Mouse (Mus musculus): Measurements from ENCODE around the gene Srrm2. TPM values are rescaled to one million over a fixed set of nuclear protein-coding genes. Genes with fewer than 3 reads are reported as not detected.
A peak's percentile ranks its signal among the peaks of the same experiment; 100 is the strongest.

The Srrm2 gene
- total RNA-seq, 1 experiment, result 192 TPM

GRCm38 (mm10) chr17:23828271-23829001, 38.1 kb downstream of the Srrm2 start:
- no peak for DNase-seq (ENCODE audit: low read depth, low spot score)
- Histone ChIP-seq H3K9me3 (ENCODE audit: control insufficient read depth, insufficient read depth, low read depth, low read length) (no peaks in the 10 kb centered on the region), H3K9ac (ENCODE audit: insufficient read depth, low read depth, low read length, poor library complexity, severe bottlenecking) (peak overlapping the region; percentile 84), H3K27ac (ENCODE audit: insufficient read depth, low read depth, low read length, poor library complexity, severe bottlenecking) (peak overlapping the region; percentile 78), H3K36me3 (ENCODE audit: control insufficient read depth, insufficient read depth, low read length, poor library complexity, severe bottlenecking) (peaks cover 26% of the 10 kb centered on the region), H3K4me1 (ENCODE audit: control insufficient read depth in 2 of 2, insufficient read depth in 2 of 2, low read length in 2 of 2, poor library complexity in 1 of 2) (peaks cover 0 to 7% of the 10 kb centered on the region in 2 experiments; a peak in 2 of 4 replicates), H3K4me3 (ENCODE audit: insufficient read depth in 1 of 2, low read depth in 1 of 2, low read length in 2 of 2, poor library complexity in 1 of 2, severe bottlenecking in 1 of 2) (peak overlapping the region; percentile 87 to 94)
- TF ChIP-seq MAFK (IDR thresholded peaks at IDR 0.05; ENCODE audit: insufficient read depth, low read depth, low read length) (no peak), HCFC1 (IDR thresholded peaks at IDR 0.05; ENCODE audit: borderline replicate concordance, insufficient read depth, low read length) (0 out of 2 replicates have a peak, but pooled peaks have one; percentile 14)
- in situ Hi-C loops (cut with MboI; ENCODE audit: low sequenced_read_pairs in 2 of 2, unreplicated experiment in 2 of 2), result no loop called here

- no peaks in the 10 kb centered on the region for H3K9me3 ChIP-seq (ENCODE audit: control insufficient read depth, insufficient read depth, low read depth, low read length)
- peak within 1 kb of the TSS; percentile 95 for H3K27ac ChIP-seq (ENCODE audit: insufficient read depth, low read depth, low read length, poor library complexity, severe bottlenecking)
- peaks cover 20% of the 10 kb centered on the region for H3K36me3 ChIP-seq (ENCODE audit: control insufficient read depth, insufficient read depth, low read length, poor library complexity, severe bottlenecking)
- H3K4me1 ChIP-seq (ENCODE audit: control insufficient read depth in 2 of 2, insufficient read depth in 2 of 2, low read length in 2 of 2, poor library complexity in 1 of 2), result peaks cover 0 to 7% of the 10 kb centered on the region in 2 experiments; a peak in 2 of 4 replicates
- peak within 1 kb of the TSS; percentile 87 to 94 for H3K4me3 ChIP-seq (ENCODE audit: insufficient read depth in 1 of 2, low read depth in 1 of 2, low read length in 2 of 2, poor library complexity in 1 of 2, severe bottlenecking in 1 of 2)
- peak; percentile 76 for DNase-seq (ENCODE audit: low read depth, low spot score)
- TF ChIP-seq MAFK (IDR thresholded peaks at IDR 0.05; ENCODE audit: insufficient read depth, low read depth, low read length), result no peak
- TF ChIP-seq HCFC1 (IDR thresholded peaks at IDR 0.05; ENCODE audit: borderline replicate concordance, insufficient read depth, low read length), result peak; percentile 58; the same call in 1 of the 2 replicates
- TF ChIP-seq ZNF384 (IDR thresholded peaks at IDR 0.05; ENCODE audit: low read depth, low read length), result no peak
- TF ChIP-seq ZC3H11A (IDR thresholded peaks at IDR 0.05; ENCODE audit: borderline replicate concordance, low read depth, low read length), result peak; percentile 95
- TF ChIP-seq CHD2 (IDR thresholded peaks at IDR 0.05; ENCODE audit: low read depth, low read length), result no peak
- in situ Hi-C loops (cut with MboI; ENCODE audit: low sequenced_read_pairs in 2 of 2, unreplicated experiment in 2 of 2), result no loop called here
- H3K9ac ChIP-seq (ENCODE audit: insufficient read depth, low read depth, low read length, poor library complexity, severe bottlenecking), result peak within 1 kb of the TSS; percentile 95
Measured at GRCm38 (mm10) chr17:23829064-23829619, 38.8 kb downstream of the Srrm2 start, which contains the start of gene Elob. Elob (minus strand) TSS chr17:23829136.

DNA sequence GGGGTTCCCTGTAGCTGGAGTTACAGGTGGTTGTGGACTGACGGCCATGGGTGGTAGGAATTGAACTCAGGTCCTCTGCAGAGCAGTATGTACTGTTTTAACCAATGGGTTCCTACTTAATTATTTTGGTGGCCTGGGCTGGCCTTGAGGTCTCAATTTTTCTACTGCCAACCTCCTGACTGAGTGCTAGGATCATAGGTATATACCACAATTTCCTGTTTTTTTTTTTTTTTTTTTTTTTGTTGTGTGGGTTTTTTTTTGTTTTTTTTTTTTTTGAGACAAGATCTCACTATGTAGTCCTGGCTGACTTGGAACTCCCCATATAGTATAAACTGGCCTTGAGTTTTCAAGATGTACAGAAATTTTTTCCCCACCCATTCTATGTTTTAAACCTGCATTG, 40.9 kb downstream of the Srrm2 start:
- Histone ChIP-seq H3K9me3 (ENCODE audit: control insufficient read depth, insufficient read depth, low read depth, low read length) (no peaks in the 10 kb centered on the region), H3K27ac (ENCODE audit: insufficient read depth, low read depth, low read length, poor library complexity, severe bottlenecking) (no peak overlapping the region), H3K36me3 (ENCODE audit: control insufficient read depth, insufficient read depth, low read length, poor library complexity, severe bottlenecking) (peaks cover 7% of the 10 kb centered on the region), H3K9ac (ENCODE audit: insufficient read depth, low read depth, low read length, poor library complexity, severe bottlenecking) (no peak overlapping the region), H3K4me1 (ENCODE audit: control insufficient read depth in 2 of 2, insufficient read depth in 2 of 2, low read length in 2 of 2, poor library complexity in 1 of 2) (peaks cover 0 to 15% of the 10 kb centered on the region in 2 experiments; a peak in 2 of 4 replicates), H3K4me3 (ENCODE audit: insufficient read depth in 1 of 2, low read depth in 1 of 2, low read length in 2 of 2, poor library complexity in 1 of 2, severe bottlenecking in 1 of 2) (no peak overlapping the region)
- TF ChIP-seq CHD2 (IDR thresholded peaks at IDR 0.05; ENCODE audit: low read depth, low read length), result no peak
- no peak for TF ChIP-seq HCFC1 (IDR thresholded peaks at IDR 0.05; ENCODE audit: borderline replicate concordance, insufficient read depth, low read length)
- no peak for TF ChIP-seq ZC3H11A (IDR thresholded peaks at IDR 0.05; ENCODE audit: borderline replicate concordance, low read depth, low read length)
- no peak for TF ChIP-seq ZNF384 (IDR thresholded peaks at IDR 0.05; ENCODE audit: low read depth, low read length)
- DNase-seq (ENCODE audit: low read depth, low spot score), result no peak
- in situ Hi-C loops (cut with MboI; ENCODE audit: low sequenced_read_pairs in 2 of 2, unreplicated experiment in 2 of 2), result no loop called here

- Histone ChIP-seq H3K27ac (ENCODE audit: insufficient read depth, low read depth, low read length, poor library complexity, severe bottlenecking) (no peak within 1 kb of the TSS), H3K36me3 (ENCODE audit: control insufficient read depth, insufficient read depth, low read length, poor library complexity, severe bottlenecking) (no peaks in the 10 kb centered on the region), H3K9ac (ENCODE audit: insufficient read depth, low read depth, low read length, poor library complexity, severe bottlenecking) (peak within 1 kb of the TSS; percentile 39; the same call in 1 of the 2 replicates), H3K4me3 (ENCODE audit: insufficient read depth in 1 of 2, low read depth in 1 of 2, low read length in 2 of 2, poor library complexity in 1 of 2, severe bottlenecking in 1 of 2) (peak within 1 kb of the TSS in 1 of 2 experiments; percentile 44; a peak in 2 of 4 replicates), H3K4me1 (ENCODE audit: control insufficient read depth in 2 of 2, insufficient read depth in 2 of 2, low read length in 2 of 2, poor library complexity in 1 of 2) (peaks cover 0 to 15% of the 10 kb centered on the region in 2 experiments; a peak in 1 of 4 replicates), H3K9me3 (ENCODE audit: control insufficient read depth, insufficient read depth, low read depth, low read length) (no peaks in the 10 kb centered on the region)
- no peak for DNase-seq (ENCODE audit: low read depth, low spot score)
- no peak for TF ChIP-seq MAFK (IDR thresholded peaks at IDR 0.05; ENCODE audit: insufficient read depth, low read depth, low read length)
- in situ Hi-C loops (cut with MboI; ENCODE audit: low sequenced_read_pairs in 2 of 2, unreplicated experiment in 2 of 2), result no loop called here
Measured at GRCm38 (mm10) chr17:23836006-23836575, 45.8 kb downstream of the Srrm2 start, which contains the start of gene Prss33. Prss33 (minus strand) TSS chr17:23836056.
